Mouse (Mus musculus) embryonic facial prominence, embryonic 14.5 days (tissue): ENCODE data around the gene Shisa6. TPM values are rescaled to one million over a fixed set of nuclear protein-coding genes. Genes with fewer than 3 reads are reported as not detected.

Source experiments
- ATAC-seq: fragments of 200-750 bp; cut with Nextera tagmentation; 2 replicates; pipeline ENCODE4 v1.8.0; 2017; ENCODE audit warnings: low read depth, moderate number of reproducible peaks, moderate TSS enrichment
- DNase-seq: peaks from one replicate; pipeline ENCODE4 v3.0.0-alpha.2; 2015; ENCODE audit warnings: low spot score
- H3K27ac ChIP-seq: fragments of 300-500 bp; sonication (generic); replicated peaks from 2 replicates; pipeline ENCODE4 v1.5.1; 2014; ENCODE audit warnings: low read depth, mild to moderate bottlenecking, low read length, moderate library complexity
- H3K27me3 ChIP-seq: fragments of 300-500 bp; sonication (generic); replicated peaks from 2 replicates; pipeline ENCODE4 v1.6.1; 2014; ENCODE audit warnings: low read length; ENCODE audit not compliant: control insufficient read depth, insufficient read depth
- H3K36me3 ChIP-seq: fragments of 300-500 bp; sonication (generic); 2 replicates; pipeline ENCODE4 v1.6.1; 2014; ENCODE audit warnings: low read length, mixed read lengths; ENCODE audit not compliant: control insufficient read depth, insufficient read depth
- H3K4me1 ChIP-seq: fragments of 300-500 bp; sonication (generic); 2 replicates; pipeline ENCODE4 v1.6.1; 2014; ENCODE audit warnings: antibody characterized with exemption, low read length; ENCODE audit not compliant: control insufficient read depth, insufficient read depth
- H3K4me2 ChIP-seq: fragments of 300-500 bp; sonication (generic); 2 replicates; pipeline ENCODE4 v1.6.1; 2014; ENCODE audit warnings: low read depth, mild to moderate bottlenecking, low read length, moderate library complexity, mixed read lengths
- H3K4me3 ChIP-seq: fragments of 300-500 bp; sonication (generic); 2 replicates; pipeline ENCODE4 v1.5.1; 2014; ENCODE audit warnings: low read depth, mild to moderate bottlenecking, low read length
- H3K9ac ChIP-seq: fragments of 300-500 bp; sonication (generic); 2 replicates; pipeline ENCODE4 v1.6.1; 2014; ENCODE audit warnings: low read depth, mild to moderate bottlenecking, low read length, moderate library complexity, mixed read lengths
- H3K9me3 ChIP-seq: fragments of 300-500 bp; sonication (generic); 2 replicates; pipeline ENCODE4 v1.6.1; 2016; ENCODE audit warnings: low read length; ENCODE audit not compliant: control insufficient read depth
- WGBS: fragments of 180-500 bp; shearing (Covaris S2); extraction: QIAGEN DNeasy Blood & Tissue Kit; methylation state at CpG from one replicate; pipeline ENCODE4 v1.1.7; 2014; 5-methylcytosine and 5-hydroxymethylcytosine counted together
- polyA plus RNA-seq: library from polyadenylated mRNA; unstranded; fragments of >200 nt; fragmentation: Nextera tagmentation; extraction: Ambion mirVana; gene quantifications from 2 replicates; pipeline ENCODE4 v1.2.1, GENCODE M21; 2014

Shisa6 gene
- polyA plus RNA-seq, 1 experiment from 2014 or later, result 0.29 TPM

DNA sequence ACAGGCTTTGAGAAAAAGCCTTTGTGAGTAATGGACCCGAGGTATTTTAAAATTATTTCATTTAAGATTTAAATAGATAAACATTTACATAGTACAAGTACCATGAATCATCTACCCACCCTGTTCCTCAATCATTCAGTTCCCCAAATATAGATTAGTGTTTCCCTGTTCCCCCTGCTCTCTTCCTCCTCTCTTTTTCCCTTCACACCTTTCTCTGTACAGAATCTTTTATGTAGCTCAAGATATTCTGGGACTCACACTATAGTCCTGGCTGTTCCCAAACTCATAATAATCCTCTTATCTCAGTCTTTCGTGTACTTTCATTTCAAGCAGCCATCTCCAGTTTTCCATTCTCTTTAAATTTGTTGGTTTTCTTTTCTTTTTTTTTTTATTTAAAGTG, 361.7 kb downstream of the Shisa6 start:
- no peak overlapping the region for H3K4me3 ChIP-seq
- H3K36me3 ChIP-seq, result no peaks in the 10 kb centered on the region
- no peak overlapping the region for H3K4me2 ChIP-seq
- no peak overlapping the region for H3K9ac ChIP-seq
- H3K9me3 ChIP-seq, result no peaks in the 10 kb centered on the region
- WGBS, result 83% methylated on average over 2 of the region's 2 CpGs
- 0 out of 2 replicates have a peak, but pooled peaks cover 4% of the 10 kb centered on the region for H3K4me1 ChIP-seq
- DNase-seq, result no peak
- no peak overlapping the region for H3K27ac ChIP-seq
- H3K27me3 ChIP-seq, result peaks cover 5% of the 10 kb centered on the region
- no peak for ATAC-seq
